Mouse (Mus musculus): ENCODE results near the gene Ahcyl2.

GRCm38 (mm10) chr6:29904281-29904680 lies 136.5 kb downstream of the Ahcyl2 start:
- no peak for TF ChIP-seq CTCF (IDR thresholded peaks at IDR 0.05; ENCODE audit: low read depth, low read length)
- no peak for TF ChIP-seq POLR2A (IDR thresholded peaks at IDR 0.05; ENCODE audit: insufficient read depth, low read length)

Measured in ES-Bruce4 (cell line).